Mouse (Mus musculus) retina, adult 2 months (tissue): ENCODE measurements around the gene Ndufb8.

ENCODE experiments used
- DNase-seq: peaks from one replicate; pipeline ENCODE4 v3.0.0-alpha.2; 2012; ENCODE audit warnings: low read depth, low spot score

Gene Ndufb8

DNA sequence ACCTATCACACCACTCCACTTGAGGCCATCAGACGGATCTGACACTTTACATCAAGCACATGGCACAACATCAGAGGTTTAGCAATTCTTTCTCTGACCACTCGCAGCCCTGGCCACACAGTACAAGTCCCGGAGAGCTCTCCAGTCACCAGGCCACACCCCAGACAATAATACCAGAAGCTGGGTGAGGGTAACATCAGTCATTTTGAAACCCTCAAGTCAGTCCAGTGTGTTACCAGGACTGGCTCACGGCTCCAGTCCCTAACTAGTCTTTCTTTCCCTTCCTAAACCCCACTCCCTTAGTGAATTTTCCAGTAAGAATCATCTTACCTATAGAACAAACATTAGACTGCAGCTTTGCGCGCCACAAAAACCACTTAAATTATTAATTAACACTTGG is 25.2 kb downstream of the Ndufb8 start:
- DNase-seq, result no peak

DNA sequence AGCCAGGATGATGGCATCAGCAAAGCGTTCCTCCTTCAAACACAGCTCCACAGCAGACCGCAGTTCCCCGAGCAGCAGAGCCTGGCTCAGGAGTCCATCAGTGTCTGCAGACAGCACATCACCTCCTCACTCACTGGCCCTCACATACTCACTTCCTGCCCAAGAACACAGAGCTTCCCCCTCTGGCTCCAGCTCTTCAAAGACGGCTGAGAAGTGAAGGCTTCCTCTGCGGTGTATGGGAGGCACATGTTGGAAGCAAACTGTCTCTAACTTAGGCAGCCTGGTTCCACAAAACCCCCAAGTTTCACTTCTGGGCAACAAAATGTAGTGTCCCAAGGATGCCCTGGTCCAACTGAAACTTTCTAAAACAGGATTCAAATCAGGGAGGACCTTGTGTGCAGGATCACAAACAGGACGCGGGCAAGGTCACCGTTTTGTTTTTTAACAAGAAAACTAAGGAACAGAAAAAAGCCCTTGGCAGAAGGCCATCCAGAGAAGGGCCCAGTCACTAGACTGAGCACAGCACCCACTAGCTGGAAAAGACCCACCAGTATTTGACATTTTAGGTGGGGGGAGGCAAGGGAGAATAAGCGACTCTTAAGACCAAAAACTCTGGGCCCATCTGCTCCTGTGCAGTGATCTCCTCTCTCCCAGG is 29.6 kb downstream of the Ndufb8 start:
- DNase-seq, result no peak

DNA sequence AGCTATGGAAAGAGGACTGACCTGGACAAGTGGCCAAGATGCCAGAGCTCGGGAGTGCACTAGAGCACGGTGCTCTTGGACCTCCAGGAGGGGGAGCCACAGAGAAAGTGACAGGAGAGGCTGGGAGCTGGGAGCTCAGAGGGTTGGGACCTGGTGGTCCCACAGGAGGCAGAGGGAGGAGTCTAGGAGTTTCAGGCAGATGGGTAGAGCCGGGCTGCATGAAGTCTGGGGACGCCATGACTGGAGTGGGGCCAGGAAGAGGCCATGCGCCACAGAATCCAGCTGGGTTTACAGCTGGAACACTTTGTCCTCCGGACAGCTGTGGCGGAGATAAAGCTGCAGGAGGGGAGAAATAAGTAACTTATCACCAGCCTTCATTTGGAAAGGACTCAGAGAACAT is 36.1 kb downstream of the Ndufb8 start:
- no peak for DNase-seq

DNA sequence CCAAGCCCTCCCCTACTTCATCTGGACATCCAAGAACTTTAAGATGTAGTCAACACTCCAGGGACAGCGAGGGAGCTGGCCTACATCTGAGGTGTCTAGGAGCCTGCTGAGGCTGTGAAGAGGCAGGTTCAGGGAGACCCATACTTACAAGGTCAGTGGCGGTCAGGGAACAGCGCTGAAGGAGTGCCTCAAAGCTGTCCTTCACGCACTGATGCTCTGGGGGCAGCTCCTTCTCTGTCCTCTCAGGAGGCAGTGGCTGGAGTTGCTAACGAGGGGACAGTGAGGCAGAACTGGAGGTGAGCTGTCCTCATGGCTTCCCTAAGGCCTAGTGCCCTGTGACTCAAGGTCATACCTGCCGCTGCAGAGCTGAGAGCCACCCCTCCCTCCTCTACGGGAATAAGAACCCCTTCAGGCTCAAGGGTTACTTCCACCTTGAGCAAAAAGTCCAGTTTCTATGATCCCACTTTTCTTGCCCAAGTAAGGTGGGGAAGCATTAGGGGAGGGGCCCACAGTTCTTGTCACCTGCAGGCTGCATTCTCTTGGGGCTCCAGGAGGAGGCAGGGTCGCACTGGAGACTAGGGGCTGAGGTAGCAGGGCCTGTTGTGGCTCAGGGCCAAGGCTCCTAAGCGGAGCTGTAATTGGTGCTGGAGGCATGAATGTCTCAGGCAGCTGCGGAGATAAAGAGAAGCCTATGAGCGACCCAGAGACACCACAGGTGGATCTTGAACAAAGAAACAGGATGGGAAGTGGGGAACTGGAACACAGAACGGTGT is 37.1 kb downstream of the Ndufb8 start:
- no peak for DNase-seq

DNA sequence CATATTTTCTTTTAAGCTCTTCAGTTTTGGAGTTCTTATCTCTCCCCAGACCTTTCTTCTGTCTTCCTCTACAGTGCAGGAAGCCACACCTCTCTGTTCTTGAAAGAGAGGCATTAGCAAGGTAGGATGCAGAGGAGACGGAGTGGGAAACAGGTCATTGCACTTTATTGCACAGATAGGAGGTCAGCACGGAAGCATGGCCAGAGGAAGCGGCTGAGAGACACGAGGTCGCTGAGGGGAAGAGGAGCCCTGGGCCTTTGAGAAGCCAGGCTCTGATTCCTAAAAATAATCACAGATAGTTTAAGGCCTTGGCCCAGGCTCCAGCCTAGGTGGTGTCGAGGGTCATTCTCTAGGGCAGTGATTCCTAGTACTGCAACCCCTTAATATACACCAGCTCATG is 39.5 kb downstream of the Ndufb8 start:
- DNase-seq, result no peak

DNA sequence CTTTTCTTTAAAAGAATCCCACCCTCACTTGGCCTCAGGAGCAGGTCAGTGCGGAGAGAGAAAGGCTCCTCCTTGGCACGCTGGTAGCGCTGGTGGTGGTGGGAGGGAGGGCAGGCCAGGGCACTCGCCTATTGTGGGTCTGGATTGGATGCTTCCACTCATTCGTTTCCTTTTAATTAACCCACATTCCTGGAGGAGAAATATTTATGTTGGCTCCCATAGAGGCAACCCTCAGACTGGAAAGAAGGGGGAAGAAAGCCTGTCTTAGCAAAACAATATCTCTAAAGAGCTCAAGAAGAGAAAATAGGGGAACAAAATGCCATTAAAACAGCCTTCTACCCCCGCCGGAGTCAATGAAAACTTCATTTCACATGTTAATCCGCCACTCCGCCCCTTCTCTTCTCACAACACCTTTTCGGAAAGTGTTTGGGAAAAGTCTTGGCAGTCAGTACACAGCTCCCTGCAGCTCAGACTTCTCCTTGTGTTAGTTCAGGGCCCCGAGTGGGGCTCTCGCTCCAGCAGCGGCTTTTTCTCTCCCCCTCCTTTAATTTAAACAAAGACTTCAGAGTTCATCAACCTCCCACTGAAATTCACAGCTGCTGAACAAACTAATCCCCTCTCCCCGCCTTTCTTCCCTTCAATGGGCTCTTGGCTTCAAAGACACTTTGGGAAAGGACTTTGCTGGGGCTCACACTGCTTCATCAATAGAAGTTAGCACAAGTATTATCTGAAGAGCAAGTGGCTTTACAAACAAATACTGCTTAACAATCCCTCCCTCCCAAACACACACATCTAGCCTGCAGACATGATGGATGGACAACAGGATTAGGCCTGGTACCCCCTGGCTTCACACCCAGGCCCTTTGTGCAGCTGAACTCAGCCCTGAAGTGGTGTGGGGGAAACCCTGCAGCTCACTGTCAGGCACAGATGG is 40.5 kb downstream of the Ndufb8 start:
- DNase-seq, result no peak

- DNase-seq, result no peak
Measured at GRCm38 (mm10) chr19:44513921-44514482, 41.2 kb downstream of the Ndufb8 start.

DNA sequence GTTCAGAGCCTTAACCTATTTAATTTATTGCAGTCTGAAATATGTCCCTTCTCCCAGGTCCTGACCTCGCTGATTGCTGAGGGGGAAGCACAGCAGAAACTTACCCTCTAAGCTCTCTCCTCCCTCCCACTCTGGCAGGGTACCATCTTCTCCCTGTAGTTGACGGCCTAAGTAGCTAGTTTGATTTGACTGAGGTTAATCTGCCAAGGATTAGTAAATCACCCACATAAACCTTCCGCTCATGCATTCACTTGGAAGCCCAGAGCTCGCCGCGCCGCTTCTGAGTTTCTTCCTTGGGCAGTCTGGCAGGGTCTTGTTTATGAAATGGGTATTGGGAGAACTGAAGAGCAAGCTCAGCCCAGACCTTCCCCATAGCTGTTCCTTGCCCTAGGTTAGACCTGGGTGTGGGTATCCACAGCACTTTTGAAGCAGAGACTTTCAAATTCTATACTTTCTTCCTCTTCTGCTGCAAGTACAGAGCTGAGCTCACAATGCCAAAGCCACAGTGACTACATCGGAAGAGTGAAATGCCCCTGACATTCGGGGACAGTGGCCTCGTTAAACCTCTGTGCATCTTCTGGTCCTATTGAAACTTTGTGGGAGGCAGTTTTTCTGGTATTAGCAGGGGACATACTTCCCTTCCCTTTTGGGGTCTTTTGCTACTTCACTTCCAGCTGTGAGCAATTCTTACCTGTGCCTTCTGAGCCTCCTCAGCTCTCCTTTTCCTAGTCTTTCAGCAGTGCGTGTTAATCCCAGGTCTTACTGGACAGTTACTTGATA is 42.0 kb downstream of the Ndufb8 start:
- no peak for DNase-seq

GRCm38 (mm10) chr19:44512601-44513000 is 42.6 kb downstream of the Ndufb8 start:
- DNase-seq, result no peak

DNA sequence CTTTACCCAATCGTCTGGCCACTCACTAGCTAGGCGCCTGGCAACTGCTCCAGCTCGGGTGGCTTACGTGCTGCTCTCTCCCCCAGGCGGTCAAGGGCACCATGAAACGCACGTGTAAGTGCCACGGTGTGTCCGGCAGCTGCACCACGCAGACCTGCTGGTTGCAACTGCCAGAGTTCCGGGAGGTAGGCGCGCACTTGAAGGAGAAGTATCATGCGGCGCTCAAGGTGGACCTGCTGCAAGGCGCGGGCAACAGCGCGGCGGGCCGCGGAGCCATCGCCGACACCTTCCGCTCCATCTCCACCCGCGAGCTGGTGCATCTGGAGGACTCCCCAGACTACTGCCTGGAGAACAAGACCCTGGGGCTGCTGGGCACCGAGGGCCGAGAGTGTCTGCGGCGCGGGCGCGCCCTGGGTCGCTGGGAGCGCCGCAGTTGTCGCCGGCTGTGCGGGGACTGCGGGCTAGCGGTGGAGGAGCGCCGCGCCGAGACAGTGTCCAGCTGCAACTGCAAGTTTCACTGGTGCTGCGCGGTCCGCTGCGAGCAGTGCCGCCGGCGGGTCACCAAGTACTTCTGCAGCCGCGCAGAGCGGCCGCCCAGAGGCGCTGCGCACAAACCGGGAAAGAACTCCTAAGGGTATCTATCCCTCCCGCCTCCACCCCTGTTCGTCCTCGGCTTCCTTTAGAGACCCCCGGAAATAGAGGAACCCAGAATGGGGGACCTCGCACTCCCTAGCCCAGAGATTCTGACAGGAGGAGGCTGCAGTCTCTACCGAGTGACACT is 43.6 kb downstream of the Ndufb8 start:
- DNase-seq, result no peak

GRCm38 (mm10) chr19:44510534-44511175 is 44.6 kb downstream of the Ndufb8 start:
- DNase-seq, result no peak

GRCm38 (mm10) chr19:44502741-44503140 is 52.5 kb downstream of the Ndufb8 start:
- DNase-seq, result no peak

DNA sequence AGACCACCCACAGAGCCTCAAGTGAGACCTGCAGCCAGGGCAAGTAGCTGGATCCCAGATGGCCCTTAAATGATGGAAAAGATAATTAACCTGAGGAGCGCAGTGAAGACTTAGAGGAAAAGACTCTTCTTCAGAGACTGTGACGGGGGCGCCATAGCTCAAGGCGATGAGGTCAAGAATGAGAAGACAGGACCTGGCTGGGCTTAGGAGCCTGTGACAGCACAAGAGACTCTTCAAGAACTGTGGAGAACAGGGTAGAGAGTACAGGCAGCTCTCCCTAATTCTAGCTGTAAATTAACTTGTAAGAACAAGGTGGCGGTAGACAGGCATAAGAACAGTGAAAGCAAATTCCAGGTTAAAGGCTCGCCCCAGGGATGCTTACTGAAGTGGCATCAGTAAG is 53.3 kb downstream of the Ndufb8 start:
- no peak for DNase-seq

DNA sequence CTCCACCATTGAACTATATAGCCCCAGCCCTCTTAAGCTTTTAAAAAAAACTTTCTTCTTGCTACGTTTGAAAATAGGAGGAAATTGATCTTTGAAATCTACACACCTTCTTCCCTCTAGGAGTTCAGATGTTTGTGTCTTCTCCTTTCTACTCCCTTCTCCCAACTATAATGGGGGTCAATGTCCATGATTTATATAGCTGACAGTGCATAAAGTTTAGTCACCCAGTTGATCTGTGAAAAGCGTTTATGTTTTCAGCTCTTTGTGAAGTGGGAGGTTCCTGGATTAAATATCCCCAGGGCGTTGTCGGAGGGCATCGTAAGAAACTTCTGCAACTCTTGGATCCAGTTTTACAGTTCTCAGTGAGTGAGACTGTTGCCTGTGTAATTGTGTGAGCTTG is 55.0 kb downstream of the Ndufb8 start:
- DNase-seq, result no peak

DNA sequence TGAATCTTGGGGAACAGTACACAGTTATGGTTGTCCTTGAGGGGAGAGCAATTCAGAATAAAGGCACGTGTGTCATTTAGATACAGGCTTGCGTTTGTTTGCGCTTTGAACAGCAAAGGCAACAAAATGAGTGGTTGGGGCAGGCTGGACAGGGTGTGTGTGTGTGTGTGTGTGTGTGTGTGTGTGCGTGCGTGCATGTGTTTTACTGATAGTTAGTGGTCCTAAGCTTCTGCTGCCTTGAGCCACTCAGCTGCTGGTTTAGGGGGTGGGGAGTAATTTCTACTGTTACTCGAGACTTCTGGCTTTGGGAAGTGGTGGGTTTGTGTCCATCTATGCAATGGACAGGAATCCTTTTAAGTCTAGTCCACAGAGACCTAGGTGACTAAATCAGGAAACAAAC is 56.3 kb downstream of the Ndufb8 start:
- DNase-seq, result no peak
